Mouse (Mus musculus): ENCODE measurements around the gene H2afy2. TPM values are rescaled to one million over a fixed set of nuclear protein-coding genes. Genes with fewer than 3 reads are reported as not detected.
A peak's percentile ranks its signal among the peaks of the same experiment; 100 is the strongest.

Gene H2afy2
- polyA plus RNA-seq, 1 experiment from 2014 or later = 35.0 TPM

- Histone ChIP-seq H3K9me3 (ENCODE audit: control insufficient read depth, low read length) (peaks cover 9% of the 10 kb centered on the region), H3K4me3 (ENCODE audit: control insufficient read depth in 1 of 2, insufficient read depth in 1 of 2, low read depth in 1 of 2, low read length in 2 of 2) (no peak overlapping the region), H3K4me1 (ENCODE audit: control insufficient read depth in 2 of 2, insufficient read depth in 2 of 2, low read length in 2 of 2) (no peaks in the 10 kb centered on the region), H3K36me3 (ENCODE audit: control insufficient read depth, insufficient read depth, low read length) (peaks cover 89% of the 10 kb centered on the region), H3K27me3 (ENCODE audit: control insufficient read depth, insufficient read depth, low read length) (no peaks in the 10 kb centered on the region), H3K9ac (ENCODE audit: low read length) (no peak overlapping the region), H3K27ac (replicated peaks in 1 of 2; ENCODE audit: control insufficient read depth in 1 of 2, insufficient read depth in 1 of 2, low read depth in 2 of 2, low read length in 2 of 2) (no peak overlapping the region), H3K4me2 (ENCODE audit: low read length) (no peak overlapping the region)
- 83% methylated on average over 1 of the region's 1 CpGs for WGBS
- no peak for ATAC-seq (ENCODE audit: insufficient number of reproducible peaks, insufficient read depth, low FRiP score, low read depth)
Measured at GRCm38 (mm10) chr10:61741306-61741705, 42.6 kb downstream of the H2afy2 start.

GRCm38 (mm10) chr10:61738126-61738525 is 45.8 kb downstream of the H2afy2 start:
- no peaks in the 10 kb centered on the region for H3K9me3 ChIP-seq (ENCODE audit: control insufficient read depth, low read length)
- H3K4me3 ChIP-seq (ENCODE audit: control insufficient read depth in 1 of 2, insufficient read depth in 1 of 2, low read depth in 1 of 2, low read length in 2 of 2) = no peak overlapping the region
- no peaks in the 10 kb centered on the region for H3K4me1 ChIP-seq (ENCODE audit: control insufficient read depth in 2 of 2, insufficient read depth in 2 of 2, low read length in 2 of 2)
- H3K27me3 ChIP-seq (ENCODE audit: control insufficient read depth, insufficient read depth, low read length) = no peaks in the 10 kb centered on the region
- H3K27ac ChIP-seq (replicated peaks in 1 of 2; ENCODE audit: control insufficient read depth in 1 of 2, insufficient read depth in 1 of 2, low read depth in 2 of 2, low read length in 2 of 2) = no peak overlapping the region
- ATAC-seq (ENCODE audit: insufficient number of reproducible peaks, insufficient read depth, low FRiP score, low read depth) = no peak
- H3K36me3 ChIP-seq (ENCODE audit: control insufficient read depth, insufficient read depth, low read length) = peaks cover 64% of the 10 kb centered on the region
- WGBS = 80% methylated on average over 4 of the region's 4 CpGs
- no peak overlapping the region for H3K4me2 ChIP-seq (ENCODE audit: low read length)
- H3K9ac ChIP-seq (ENCODE audit: low read length) = no peak overlapping the region

- Histone ChIP-seq H3K4me3 (ENCODE audit: control insufficient read depth in 1 of 2, insufficient read depth in 1 of 2, low read depth in 1 of 2, low read length in 2 of 2) (no peak overlapping the region), H3K9ac (ENCODE audit: low read length) (no peak overlapping the region), H3K4me1 (ENCODE audit: control insufficient read depth in 2 of 2, insufficient read depth in 2 of 2, low read length in 2 of 2) (no peaks in the 10 kb centered on the region), H3K36me3 (ENCODE audit: control insufficient read depth, insufficient read depth, low read length) (peaks cover 58% of the 10 kb centered on the region), H3K4me2 (ENCODE audit: low read length) (no peak overlapping the region), H3K27ac (replicated peaks in 1 of 2; ENCODE audit: control insufficient read depth in 1 of 2, insufficient read depth in 1 of 2, low read depth in 2 of 2, low read length in 2 of 2) (no peak overlapping the region), H3K9me3 (ENCODE audit: control insufficient read depth, low read length) (no peaks in the 10 kb centered on the region), H3K27me3 (ENCODE audit: control insufficient read depth, insufficient read depth, low read length) (no peaks in the 10 kb centered on the region)
- no peak for ATAC-seq (ENCODE audit: insufficient number of reproducible peaks, insufficient read depth, low FRiP score, low read depth)
- WGBS = 80% methylated on average over 1 of the region's 1 CpGs
Measured at GRCm38 (mm10) chr10:61737537-61737936, 46.4 kb downstream of the H2afy2 start.

- no peak for ATAC-seq (ENCODE audit: insufficient number of reproducible peaks, insufficient read depth, low FRiP score, low read depth)
- Histone ChIP-seq H3K4me1 (ENCODE audit: control insufficient read depth in 2 of 2, insufficient read depth in 2 of 2, low read length in 2 of 2) (no peaks in the 10 kb centered on the region), H3K4me3 (ENCODE audit: control insufficient read depth in 1 of 2, insufficient read depth in 1 of 2, low read depth in 1 of 2, low read length in 2 of 2) (no peak overlapping the region)
Measured at GRCm38 (mm10) chr10:61736671-61737078, 47.3 kb downstream of the H2afy2 start.

GRCm38 (mm10) chr10:61734377-61734776 is 49.6 kb downstream of the H2afy2 start:
- Histone ChIP-seq H3K27ac (replicated peaks in 1 of 2; ENCODE audit: control insufficient read depth in 1 of 2, insufficient read depth in 1 of 2, low read depth in 2 of 2, low read length in 2 of 2) (no peak overlapping the region), H3K4me1 (ENCODE audit: control insufficient read depth in 2 of 2, insufficient read depth in 2 of 2, low read length in 2 of 2) (no peaks in the 10 kb centered on the region), H3K36me3 (ENCODE audit: control insufficient read depth, insufficient read depth, low read length) (peaks cover 38% of the 10 kb centered on the region), H3K4me2 (ENCODE audit: low read length) (no peak overlapping the region), H3K4me3 (ENCODE audit: control insufficient read depth in 1 of 2, insufficient read depth in 1 of 2, low read depth in 1 of 2, low read length in 2 of 2) (no peak overlapping the region), H3K9ac (ENCODE audit: low read length) (no peak overlapping the region), H3K9me3 (ENCODE audit: control insufficient read depth, low read length) (no peaks in the 10 kb centered on the region), H3K27me3 (ENCODE audit: control insufficient read depth, insufficient read depth, low read length) (no peaks in the 10 kb centered on the region)
- WGBS = 51% methylated on average over 3 of the region's 3 CpGs
- ATAC-seq (ENCODE audit: insufficient number of reproducible peaks, insufficient read depth, low FRiP score, low read depth) = no peak

More at GRCm38 (mm10) chr10:61736671-61737078, 47.3 kb downstream of the H2afy2 start:
- H3K4me2 ChIP-seq (ENCODE audit: low read length) = no peak overlapping the region
- H3K36me3 ChIP-seq (ENCODE audit: control insufficient read depth, insufficient read depth, low read length) = peaks cover 50% of the 10 kb centered on the region
- H3K9me3 ChIP-seq (ENCODE audit: control insufficient read depth, low read length) = no peaks in the 10 kb centered on the region
- H3K9ac ChIP-seq (ENCODE audit: low read length) = no peak overlapping the region
- 56% methylated on average over 10 of the region's 10 CpGs for WGBS
- H3K27ac ChIP-seq (replicated peaks in 1 of 2; ENCODE audit: control insufficient read depth in 1 of 2, insufficient read depth in 1 of 2, low read depth in 2 of 2, low read length in 2 of 2) = no peak overlapping the region
- no peaks in the 10 kb centered on the region for H3K27me3 ChIP-seq (ENCODE audit: control insufficient read depth, insufficient read depth, low read length)

- Histone ChIP-seq H3K27ac (replicated peaks in 1 of 2; ENCODE audit: control insufficient read depth in 1 of 2, insufficient read depth in 1 of 2, low read depth in 2 of 2, low read length in 2 of 2) (no peak overlapping the region), H3K27me3 (ENCODE audit: control insufficient read depth, insufficient read depth, low read length) (no peaks in the 10 kb centered on the region), H3K4me2 (ENCODE audit: low read length) (no peak overlapping the region), H3K9me3 (ENCODE audit: control insufficient read depth, low read length) (no peaks in the 10 kb centered on the region), H3K9ac (ENCODE audit: low read length) (no peak overlapping the region), H3K4me3 (ENCODE audit: control insufficient read depth in 1 of 2, insufficient read depth in 1 of 2, low read depth in 1 of 2, low read length in 2 of 2) (no peak overlapping the region), H3K36me3 (ENCODE audit: control insufficient read depth, insufficient read depth, low read length) (peaks cover 37% of the 10 kb centered on the region), H3K4me1 (ENCODE audit: control insufficient read depth in 2 of 2, insufficient read depth in 2 of 2, low read length in 2 of 2) (no peaks in the 10 kb centered on the region)
- 93% methylated on average over 6 of the region's 6 CpGs for WGBS
- ATAC-seq (ENCODE audit: insufficient number of reproducible peaks, insufficient read depth, low FRiP score, low read depth) = no peak
Measured at GRCm38 (mm10) chr10:61730171-61730570, 53.8 kb downstream of the H2afy2 start.

GRCm38 (mm10) chr10:61729181-61729580 is 54.8 kb downstream of the H2afy2 start:
- peaks cover 37% of the 10 kb centered on the region for H3K36me3 ChIP-seq (ENCODE audit: control insufficient read depth, insufficient read depth, low read length)
- WGBS = 82% methylated on average over 11 of the region's 11 CpGs
- no peak overlapping the region for H3K9ac ChIP-seq (ENCODE audit: low read length)
- H3K4me3 ChIP-seq (ENCODE audit: control insufficient read depth in 1 of 2, insufficient read depth in 1 of 2, low read depth in 1 of 2, low read length in 2 of 2) = no peak overlapping the region
- H3K9me3 ChIP-seq (ENCODE audit: control insufficient read depth, low read length) = no peaks in the 10 kb centered on the region
- H3K27ac ChIP-seq (replicated peaks in 1 of 2; ENCODE audit: control insufficient read depth in 1 of 2, insufficient read depth in 1 of 2, low read depth in 2 of 2, low read length in 2 of 2) = no peak overlapping the region
- ATAC-seq (ENCODE audit: insufficient number of reproducible peaks, insufficient read depth, low FRiP score, low read depth) = no peak
- H3K27me3 ChIP-seq (ENCODE audit: control insufficient read depth, insufficient read depth, low read length) = no peaks in the 10 kb centered on the region
- H3K4me2 ChIP-seq (ENCODE audit: low read length) = no peak overlapping the region
- H3K4me1 ChIP-seq (ENCODE audit: control insufficient read depth in 2 of 2, insufficient read depth in 2 of 2, low read length in 2 of 2) = no peaks in the 10 kb centered on the region

- no peaks in the 10 kb centered on the region for H3K27me3 ChIP-seq (ENCODE audit: control insufficient read depth, insufficient read depth, low read length)
Measured at GRCm38 (mm10) chr10:61723271-61723670, 60.7 kb downstream of the H2afy2 start.

More at GRCm38 (mm10) chr10:61723271-61723670, 60.7 kb downstream of the H2afy2 start:
- 31% methylated on average over 6 of the region's 6 CpGs for WGBS
- peaks cover 4 to 6% of the 10 kb centered on the region in 2 experiments; a peak in 3 of 4 replicates for H3K4me1 ChIP-seq (ENCODE audit: control insufficient read depth in 2 of 2, insufficient read depth in 2 of 2, low read length in 2 of 2)
- peaks cover 20% of the 10 kb centered on the region for H3K36me3 ChIP-seq (ENCODE audit: control insufficient read depth, insufficient read depth, low read length)
- H3K27ac ChIP-seq (replicated peaks in 1 of 2; ENCODE audit: control insufficient read depth in 1 of 2, insufficient read depth in 1 of 2, low read depth in 2 of 2, low read length in 2 of 2) = 0 out of 4 replicates have a peak overlapping the region, but pooled peaks of 1 of the 2 experiments have one; percentile 2
- no peak overlapping the region for H3K4me2 ChIP-seq (ENCODE audit: low read length)
- H3K9me3 ChIP-seq (ENCODE audit: control insufficient read depth, low read length) = no peaks in the 10 kb centered on the region
- 0 out of 2 replicates have a peak, but pooled peaks have one; percentile 15 for ATAC-seq (ENCODE audit: insufficient number of reproducible peaks, insufficient read depth, low FRiP score, low read depth)
- H3K4me3 ChIP-seq (ENCODE audit: control insufficient read depth in 1 of 2, insufficient read depth in 1 of 2, low read depth in 1 of 2, low read length in 2 of 2) = no peak overlapping the region
- no peak overlapping the region for H3K9ac ChIP-seq (ENCODE audit: low read length)
